Mouse (Mus musculus) layer of hippocampus, postnatal 25 days (tissue): ENCODE data around the gene Sema3a. TPM values are rescaled to one million over a fixed set of nuclear protein-coding genes. Genes with fewer than 3 reads are reported as not detected.
"Not testable (repeated sequence)": the region's sequence is repeated elsewhere in the genome, so short reads cannot be mapped to it uniquely, and the experiment has no call there.

Experiments
- DNase-seq, 2 experiments: peaks; one replicate each; pipeline ENCODE4 v3.0.0; 2022; ENCODE audit warnings: mixed read lengths in 2 of 2, low spot score in 1 of 2; ENCODE audit errors: extremely low spot score in 1 of 2
- total RNA-seq, 2 experiments: library from RNA; stranded (reverse); gene quantifications; 2 replicates each; pipeline ENCODE4 v1.2.3; 2021

Gene Sema3a
- total RNA-seq, 2 experiments from 2014 or later: 2.3 TPM

DNA sequence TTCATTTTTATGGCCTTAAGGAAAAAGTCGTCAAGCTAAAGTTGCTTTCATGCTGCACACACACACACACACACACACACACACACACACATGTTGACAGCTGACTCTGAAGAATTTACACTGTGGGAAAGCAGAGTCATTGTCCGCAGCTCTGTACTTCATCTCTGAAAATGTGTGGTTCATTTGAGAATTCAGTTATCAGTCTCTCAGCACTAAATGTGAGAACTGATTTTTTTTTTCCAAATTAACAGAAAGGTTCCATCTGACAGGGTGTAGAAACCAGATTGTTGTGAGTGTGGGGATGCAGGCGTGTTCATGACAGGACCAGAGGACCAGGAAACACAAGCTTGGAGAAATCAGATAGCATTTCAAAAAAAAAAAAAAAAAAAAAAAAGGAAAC lies 400.4 kb downstream of the Sema3a start:
- DNase-seq: no peak

DNA sequence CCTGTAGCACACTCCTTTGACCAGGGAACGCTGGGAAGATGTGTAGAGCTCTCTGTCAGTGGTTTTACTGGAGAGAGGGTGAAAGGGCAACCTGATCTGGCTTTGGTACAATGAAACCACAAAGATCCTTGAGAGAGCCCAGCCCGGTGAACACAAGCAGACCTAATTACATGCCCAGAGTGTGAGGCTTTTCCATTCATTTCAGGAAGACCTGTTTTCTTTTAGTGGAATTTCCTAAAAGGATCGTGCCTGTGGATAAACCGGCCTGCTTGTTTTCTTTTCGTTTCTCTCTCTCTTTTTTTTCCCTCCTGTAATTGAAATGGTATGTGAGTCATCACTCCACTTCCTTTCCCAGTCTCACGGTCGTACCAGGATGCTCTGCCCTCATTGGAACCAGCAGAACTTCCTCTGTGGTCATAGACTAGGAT lies 401.8 kb downstream of the Sema3a start:
- no peak for DNase-seq

DNA sequence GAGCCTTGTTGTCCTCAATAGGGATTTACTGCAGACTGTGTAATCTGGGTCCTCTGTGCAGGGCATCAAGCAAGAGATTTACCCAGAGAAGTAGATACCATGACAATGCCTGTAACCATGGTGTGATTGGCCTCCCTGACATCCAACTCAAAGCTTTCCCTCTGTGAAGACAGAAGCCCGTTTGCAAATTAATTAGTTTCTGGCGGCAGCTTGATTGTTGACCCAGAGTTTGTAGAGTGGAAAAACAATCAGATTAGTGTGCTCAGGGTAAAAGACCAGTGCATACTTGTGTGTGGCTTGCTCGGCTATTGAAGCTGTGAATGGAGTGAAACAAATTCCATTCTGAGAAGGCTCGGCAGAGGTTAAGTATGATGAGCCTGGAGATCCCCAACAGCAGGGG lies 404.0 kb downstream of the Sema3a start:
- no peak for DNase-seq

DNA sequence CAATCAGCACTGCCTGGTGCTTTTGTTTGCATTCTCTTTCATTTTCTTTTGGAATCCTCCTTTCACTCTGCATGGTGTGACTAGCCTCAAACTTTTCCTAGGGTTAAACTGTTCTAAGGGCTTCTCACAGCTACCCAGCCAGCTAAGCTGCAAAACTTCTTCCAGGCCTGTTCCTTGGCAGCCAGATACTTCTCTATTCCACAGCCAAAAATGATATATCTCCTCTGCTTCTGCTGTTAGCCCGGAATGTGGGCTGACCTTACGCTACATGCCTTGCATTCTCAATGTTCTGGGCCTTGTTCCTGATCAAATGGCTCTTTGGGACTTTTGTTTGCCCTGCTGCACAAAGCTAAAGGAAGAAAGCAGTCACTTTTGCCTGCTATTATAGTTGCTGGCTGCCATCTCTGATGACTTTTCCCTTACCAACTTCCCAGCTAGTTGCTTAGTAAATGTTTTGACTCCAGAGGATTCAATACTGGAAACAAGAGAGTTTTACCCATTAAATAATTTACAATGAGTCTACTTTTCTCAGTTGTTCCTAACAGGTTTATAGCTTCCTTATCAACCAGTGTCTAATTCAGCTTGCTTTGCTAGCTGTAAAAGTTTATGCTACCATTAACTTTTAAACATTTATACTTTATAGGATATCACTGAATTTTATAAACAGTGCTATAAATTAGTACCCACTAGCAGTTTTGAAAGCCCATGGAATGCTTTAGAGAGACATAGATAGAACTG lies 422.4 kb downstream of the Sema3a start:
- DNase-seq: no peak

DNA sequence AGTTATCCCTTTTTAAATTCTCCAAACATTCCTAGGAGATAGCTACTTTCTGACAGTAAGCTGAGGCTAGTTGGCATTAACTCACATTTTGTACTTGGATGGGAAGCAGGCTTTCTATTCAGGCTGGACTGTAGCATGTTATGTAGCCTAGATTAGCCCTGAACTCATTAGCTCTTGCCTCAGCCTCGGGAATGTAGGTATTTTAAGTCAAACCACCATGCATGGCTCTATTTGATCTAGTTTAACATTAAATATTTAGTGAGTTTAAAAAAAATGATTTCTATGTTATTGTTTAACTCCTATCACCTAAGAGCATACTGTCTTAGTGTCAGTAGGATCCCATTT lies 423.0 kb downstream of the Sema3a start:
- DNase-seq: no peak

DNA sequence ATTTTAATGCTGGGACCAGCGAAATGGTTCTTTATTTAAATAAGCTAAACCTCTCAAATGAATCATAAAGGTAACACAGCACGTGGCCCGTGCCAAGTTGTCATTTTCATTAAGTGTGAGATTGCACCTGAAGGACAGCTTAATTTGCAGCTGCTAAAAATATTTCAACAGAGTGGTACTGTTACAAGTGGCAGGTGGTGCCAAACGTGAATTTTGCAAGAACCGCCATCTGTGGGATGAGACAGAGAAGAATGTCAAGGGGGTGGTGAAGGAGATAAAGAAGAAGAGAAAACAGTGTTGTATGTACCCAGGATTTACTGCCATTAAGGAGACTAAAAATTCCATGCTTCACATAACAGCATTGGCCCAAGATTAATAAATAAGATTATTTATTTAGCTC lies 423.9 kb downstream of the Sema3a start:
- DNase-seq: no peak

DNA sequence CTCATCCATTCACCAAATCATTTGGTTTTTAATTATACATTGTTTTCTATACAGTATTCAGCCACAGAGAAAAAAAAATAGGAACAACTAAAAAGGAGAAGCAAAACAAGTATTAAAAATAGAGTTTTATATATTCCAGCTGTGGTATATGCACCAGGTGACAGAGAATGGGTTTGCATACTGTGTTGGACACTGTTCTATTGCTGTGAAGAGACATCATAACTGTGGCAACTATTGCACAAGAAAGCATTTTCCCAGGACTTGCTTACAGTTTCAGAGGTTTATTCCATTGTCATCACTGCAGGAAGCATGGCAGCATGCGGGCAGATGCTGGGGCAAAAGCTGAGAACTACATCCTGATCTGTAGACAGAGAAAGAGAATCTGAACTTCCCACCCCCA lies 425.7 kb downstream of the Sema3a start:
- no peak for DNase-seq

DNA sequence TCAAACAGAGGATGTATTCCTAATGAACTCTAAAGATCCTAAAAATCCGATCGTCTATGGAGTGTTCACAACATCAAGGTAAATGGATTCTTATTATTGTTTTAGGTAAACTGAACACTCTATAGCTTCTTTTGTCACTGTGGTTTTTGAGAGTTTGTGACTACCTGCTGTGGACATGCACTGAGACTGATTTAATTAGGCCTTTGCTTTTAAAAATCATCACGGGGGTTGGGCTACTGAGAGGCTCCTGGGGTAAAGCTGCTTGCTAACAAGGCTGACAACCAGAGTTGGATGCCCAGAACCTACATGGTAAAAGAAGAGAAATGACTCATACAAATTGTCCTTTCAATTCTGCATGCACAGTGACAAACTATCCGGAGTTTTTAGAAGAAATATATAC lies 432.0 kb downstream of the Sema3a start:
- no peak for DNase-seq

DNA sequence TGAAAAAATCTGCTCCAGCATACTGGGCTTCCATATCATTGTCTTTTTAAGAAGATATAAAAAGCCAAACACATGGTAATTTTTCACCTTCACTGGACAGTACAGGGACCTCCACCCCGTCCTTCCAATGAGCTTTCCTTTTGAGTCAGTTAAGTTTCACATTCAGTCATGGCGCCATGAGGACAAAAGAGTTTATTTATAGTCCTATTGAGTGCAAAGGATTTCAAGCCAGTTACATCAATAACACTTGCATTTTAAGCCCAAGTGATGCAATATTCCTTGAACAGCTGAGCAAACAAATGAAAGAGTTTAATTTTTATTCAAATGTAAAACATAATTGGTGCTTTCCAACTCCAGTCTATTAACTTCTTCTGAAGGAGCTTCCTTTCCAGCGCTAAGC lies 448.7 kb downstream of the Sema3a start:
- no peak for DNase-seq

DNA sequence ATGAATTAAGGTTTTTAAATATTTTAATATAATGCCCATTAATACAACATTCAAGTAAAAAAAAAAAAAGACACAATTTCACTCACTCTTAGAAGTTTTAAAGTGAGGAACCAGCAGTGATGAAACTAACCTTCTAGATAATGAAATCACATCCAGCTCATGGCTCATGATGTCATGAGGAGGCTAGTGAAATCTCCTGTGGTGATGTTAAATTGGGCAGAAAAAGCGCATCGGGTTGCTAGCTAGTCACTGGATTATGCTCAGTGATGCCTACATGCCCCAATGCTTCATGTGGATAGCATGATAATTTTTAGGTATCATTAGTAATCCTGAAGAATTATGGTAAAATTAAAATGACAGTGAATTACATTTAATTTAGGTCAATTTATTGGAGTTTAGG lies 453.9 kb downstream of the Sema3a start:
- no peak for DNase-seq

DNA sequence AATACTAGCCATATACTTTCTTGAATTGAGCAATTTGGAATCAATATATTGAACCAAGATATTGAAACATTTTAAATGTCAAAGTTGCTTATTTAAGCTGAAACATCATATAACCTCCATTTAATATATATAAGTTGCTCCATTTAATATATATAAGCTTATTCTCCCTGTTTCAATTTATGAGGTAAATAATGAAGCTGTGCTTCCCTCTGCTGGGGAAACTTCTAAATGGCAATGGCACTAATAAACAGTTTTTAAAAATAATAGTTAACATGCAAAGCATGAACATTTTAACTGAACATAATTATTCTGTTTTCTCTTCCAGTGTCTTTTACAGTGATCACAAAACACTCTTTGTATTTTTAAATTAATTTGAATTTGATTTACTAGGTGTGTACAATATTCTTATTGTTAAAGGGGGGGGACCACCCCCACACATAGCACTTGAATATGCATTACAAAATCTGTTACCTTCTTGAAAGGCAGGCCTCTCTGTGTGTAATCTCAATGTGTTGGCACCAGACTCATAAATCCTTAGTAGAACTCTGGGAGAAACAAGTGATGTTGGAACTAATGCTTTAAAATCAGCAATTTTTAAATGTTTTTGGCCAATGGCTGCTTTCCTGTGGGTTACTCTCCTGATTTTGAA lies 460.5 kb downstream of the Sema3a start:
- DNase-seq: peak in 1 of 2 experiments; percentile 15

DNA sequence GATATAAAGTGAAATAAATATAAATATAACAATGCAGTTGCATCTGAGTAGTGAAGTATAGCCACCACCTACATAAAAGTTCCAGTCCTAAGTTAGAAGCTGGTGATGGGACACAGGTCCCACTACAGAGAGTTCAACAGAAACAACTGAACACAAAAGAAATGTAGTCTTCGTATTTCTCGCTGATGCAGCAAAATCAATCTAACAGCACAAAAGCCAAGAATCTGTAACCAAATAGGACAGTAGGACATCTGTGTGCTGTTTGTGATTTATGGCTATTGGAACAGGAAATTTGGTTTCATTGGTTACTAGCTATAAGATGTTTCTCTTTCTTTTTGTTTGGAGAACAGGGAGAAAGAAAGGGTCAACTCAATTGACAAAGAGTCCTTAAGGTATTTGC lies 469.2 kb downstream of the Sema3a start:
- DNase-seq: no peak

DNA sequence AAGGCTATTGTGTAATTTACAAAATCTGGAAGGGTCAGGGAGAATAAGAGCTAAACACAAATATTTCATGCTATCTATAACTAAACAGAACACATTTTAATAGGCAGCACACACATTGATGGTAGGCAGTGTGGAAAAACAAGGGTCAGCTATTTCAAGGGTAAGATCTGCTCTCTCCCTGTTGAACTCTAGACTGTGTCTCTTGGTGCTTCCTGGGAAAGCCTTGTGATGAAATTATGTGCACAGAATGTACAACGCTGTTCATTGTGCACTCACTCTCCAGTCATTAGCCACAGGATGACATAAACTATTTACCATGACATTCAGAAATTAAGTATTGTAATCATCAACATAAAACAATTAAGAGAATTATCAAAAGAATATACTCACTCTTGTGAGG lies 486.4 kb downstream of the Sema3a start:
- no peak for DNase-seq

DNA sequence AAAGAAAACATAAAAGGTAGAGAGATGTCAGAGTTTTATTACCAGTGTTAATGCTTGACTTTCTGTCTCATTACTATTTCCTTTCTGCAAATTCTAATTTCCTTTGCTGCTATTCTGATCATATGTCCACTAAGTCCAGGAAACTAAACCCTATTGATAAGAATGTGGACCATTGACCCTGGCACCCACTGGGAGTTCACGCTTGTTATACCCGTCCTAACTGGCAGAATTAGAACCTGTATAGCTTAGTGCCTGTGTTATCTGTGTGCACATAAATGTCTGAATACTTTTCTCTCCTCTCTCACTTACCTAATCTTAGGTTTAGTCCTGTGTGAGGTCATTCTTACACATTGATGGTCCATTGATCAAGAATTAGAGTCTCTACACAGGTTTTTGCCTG lies 486.9 kb downstream of the Sema3a start:
- no peak for DNase-seq

DNA sequence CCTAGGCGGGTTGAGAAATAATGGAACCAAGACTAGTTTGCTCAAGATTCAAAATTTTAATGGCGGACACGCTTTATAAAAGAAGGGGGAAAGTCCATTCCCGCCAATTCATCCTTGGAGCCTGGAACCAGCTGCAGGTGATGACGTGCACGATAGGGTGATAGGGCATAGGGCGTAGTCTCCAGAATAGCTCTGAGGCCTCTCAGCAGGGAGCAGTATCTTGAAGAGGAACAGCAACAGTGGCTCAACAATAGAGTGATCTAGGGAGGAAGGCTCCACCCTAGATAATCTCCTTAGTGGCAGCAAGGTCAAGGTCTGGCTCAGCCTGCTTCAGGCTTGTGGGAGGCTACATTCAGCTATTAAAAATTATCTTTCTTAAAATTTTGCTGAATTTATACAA lies 489.4 kb downstream of the Sema3a start:
- not testable (repeated sequence) for DNase-seq

DNA sequence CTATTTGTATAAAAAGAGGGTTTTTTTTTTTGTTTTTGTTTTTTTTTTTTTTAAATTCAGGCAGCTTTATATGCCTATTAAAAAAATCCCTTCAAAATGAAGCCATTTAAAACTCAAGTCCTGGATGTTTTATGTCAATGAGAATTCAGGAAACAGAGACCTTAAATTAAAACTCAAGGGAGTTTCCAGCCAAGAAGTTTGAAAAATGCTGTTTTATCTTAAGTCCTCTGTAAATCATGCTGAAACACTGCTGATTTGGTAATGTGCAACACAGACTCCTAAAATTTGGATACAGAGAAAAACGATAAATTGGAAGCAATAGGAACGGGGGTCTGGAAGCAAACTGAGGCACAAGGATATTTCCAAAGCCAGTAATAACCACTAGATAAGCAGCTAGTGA lies 490.7 kb downstream of the Sema3a start:
- DNase-seq: no peak

DNA sequence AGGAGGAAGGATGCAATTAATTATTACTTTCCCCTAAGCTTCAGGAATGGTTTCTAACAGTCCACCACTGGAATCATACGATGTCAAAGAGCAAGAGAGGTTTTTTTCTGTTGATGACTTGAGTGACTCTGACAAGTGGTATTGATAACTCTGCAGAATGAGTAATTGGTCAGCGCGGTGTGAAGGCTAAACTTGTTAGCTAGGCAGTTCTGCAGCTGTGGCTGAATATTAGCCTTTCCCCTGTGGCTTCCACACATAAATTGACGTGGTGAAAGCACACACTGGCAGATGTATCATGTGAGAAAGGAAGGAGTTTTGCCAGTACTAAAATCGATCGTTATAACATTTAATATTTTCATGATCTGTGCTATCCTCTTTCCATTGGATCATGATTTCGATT lies 497.4 kb downstream of the Sema3a start:
- DNase-seq: no peak

DNA sequence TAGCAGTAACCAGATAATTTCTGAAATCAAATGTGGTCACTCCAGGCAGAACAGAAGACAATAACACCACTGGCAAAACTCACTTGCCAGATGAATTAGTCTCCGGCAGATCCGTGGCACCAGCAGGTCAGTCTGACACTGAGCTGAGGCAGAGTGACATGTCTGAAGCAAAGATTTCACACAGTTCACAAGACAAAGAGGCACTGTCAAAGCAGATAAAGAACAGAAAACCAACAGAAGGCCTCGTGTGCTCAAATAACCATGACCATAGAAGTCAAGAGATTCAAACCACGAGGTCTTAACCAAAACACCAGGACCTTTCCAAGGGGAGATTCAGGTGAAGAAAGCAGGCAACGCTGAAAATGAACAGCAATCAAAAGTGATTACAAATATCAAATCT lies 499.5 kb downstream of the Sema3a start:
- DNase-seq: no peak

DNA sequence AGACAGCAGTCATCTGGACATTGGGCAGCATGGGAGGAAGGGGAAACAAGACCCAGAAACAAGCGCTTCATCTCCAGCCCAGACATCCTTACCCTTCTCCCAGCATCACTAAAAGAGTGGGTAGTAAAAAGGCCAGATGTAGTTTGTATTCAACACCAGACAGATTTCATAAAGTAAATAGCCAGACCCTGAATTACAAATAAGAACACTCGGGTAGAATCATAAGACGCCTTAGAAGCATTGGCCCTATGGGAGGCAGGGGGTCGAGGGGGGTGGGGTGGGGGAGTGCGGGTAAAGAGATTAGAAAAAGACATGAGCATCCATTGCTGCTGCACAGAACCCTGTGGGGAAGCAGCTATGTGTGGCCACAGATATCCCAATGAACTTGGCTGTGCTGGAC lies 500.9 kb downstream of the Sema3a start:
- no peak for DNase-seq

DNA sequence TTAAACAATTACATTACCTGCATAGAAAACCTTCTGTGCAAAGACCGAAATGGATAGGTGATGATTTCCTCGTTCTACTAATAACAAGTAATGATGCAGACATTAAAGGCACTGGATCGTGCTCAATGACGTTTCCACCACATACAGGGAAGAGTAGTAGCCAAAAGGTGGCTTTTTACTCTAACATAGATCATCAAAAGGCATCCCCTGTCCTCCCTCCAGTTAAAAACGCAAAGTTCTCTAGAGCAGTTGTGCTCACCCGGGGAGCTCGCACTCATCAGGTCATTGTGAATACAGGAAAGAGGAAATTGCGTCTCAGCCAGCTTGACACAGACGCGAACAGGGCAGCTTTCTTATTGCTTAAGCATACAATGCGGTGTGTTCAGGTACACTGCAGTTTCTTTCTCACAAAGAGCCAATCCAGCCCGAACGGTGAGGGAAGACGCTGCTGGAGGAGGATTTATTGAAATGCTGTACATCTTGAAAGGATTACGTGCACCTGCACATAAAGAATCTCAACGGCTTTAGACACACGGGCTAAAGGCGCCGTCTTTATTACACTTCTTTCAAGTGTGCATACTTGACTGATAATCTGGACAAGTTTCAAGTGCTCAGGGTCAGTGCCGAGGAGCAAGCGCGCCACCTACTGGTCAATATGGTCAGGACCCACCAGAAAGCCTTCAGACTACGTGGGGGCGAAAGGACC lies 503.5 kb downstream of the Sema3a start:
- peak; percentile 62 to 88 for DNase-seq

DNA sequence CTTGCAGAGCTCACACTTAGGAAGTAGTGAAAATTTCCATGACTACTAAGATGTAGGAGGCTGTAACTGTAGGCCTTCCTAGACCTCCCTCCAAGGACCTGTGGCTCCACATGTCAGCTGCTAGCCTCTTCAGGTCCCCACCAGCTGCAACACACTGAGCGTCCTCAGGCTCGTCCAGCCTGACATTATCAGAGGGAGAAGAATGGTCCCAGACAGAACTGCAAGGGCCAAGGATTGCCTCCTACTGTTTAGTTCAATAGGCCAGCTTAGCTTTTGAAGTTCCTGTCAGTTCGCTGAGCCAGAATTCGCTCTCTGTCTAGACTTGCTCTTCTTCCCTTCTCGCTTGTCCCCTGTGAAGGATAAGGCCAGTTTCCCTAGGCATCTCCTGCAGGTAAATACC lies 504.7 kb downstream of the Sema3a start:
- no peak for DNase-seq

DNA sequence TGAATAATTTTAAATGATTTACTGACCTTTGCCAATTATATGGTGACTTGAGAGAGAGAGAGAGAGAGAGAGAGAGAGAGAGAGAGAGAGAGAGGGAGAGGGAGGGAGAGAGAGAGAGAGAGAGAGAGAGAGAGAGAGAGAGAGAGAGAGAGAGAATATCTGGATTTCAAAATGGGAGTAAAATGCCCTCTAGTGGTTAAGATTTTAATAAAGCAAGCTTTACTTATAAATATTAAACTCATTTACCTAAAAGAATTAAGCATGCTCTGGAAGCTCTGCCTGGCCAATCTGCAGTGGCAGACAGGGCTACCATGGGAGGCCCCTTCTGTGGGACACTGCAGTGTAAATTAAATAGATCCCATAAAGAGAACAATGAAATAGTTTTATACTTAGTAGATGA lies 505.5 kb downstream of the Sema3a start:
- DNase-seq: no peak
